Mouse (Mus musculus) C2C12 (cell line): ENCODE measurements around the gene Csnk1g1. TPM values are rescaled to one million over a fixed set of nuclear protein-coding genes. Genes with fewer than 3 reads are reported as not detected.

Experiments used
- H3K27me3 ChIP-seq: one replicate; pipeline ENCODE4 v1.6.1; 2011; ENCODE audit not compliant: control insufficient read depth, insufficient read depth, insufficient read length
- H3K36me3 ChIP-seq: one replicate; pipeline ENCODE4 v1.6.1; 2011; ENCODE audit not compliant: control insufficient read depth, insufficient read depth
- H3K4me3 ChIP-seq: one replicate; pipeline ENCODE4 v1.5.1; 2011; ENCODE audit warnings: mild to moderate bottlenecking, control low read depth; ENCODE audit not compliant: poor library complexity, insufficient read depth, severe bottlenecking
- H3K79me2 ChIP-seq: one replicate; pipeline ENCODE4 v1.6.1; 2011; ENCODE audit not compliant: control insufficient read depth, insufficient read depth
- H3K79me3 ChIP-seq: one replicate; pipeline ENCODE4 v1.6.1; 2011; ENCODE audit warnings: low read depth, control low read depth
- H3ac ChIP-seq: one replicate; pipeline ENCODE3; 2011; ENCODE audit warnings: low read depth; ENCODE audit not compliant: control insufficient read depth, insufficient read length
- CEBPB ChIP-seq: IDR thresholded peaks from one replicate; pipeline ENCODE4 v1.6.1; 2011; ENCODE audit warnings: low read depth, mild to moderate bottlenecking, control low read depth, moderate library complexity
- CTCF ChIP-seq: IDR thresholded peaks from one replicate; pipeline ENCODE4 v1.5.1; 2011; ENCODE audit not compliant: control insufficient read depth, insufficient read depth, insufficient read length
- FOSL1 ChIP-seq: IDR thresholded peaks from one replicate; pipeline ENCODE4 v1.8.0; 2011; ENCODE audit warnings: mild to moderate bottlenecking, low read length; ENCODE audit not compliant: poor library complexity, insufficient read depth, severe bottlenecking
- MAX ChIP-seq: IDR thresholded peaks from one replicate; pipeline ENCODE4 v1.6.1; 2011; ENCODE audit warnings: mild to moderate bottlenecking, control low read depth
- MYOD1 ChIP-seq: IDR thresholded peaks from one replicate; pipeline ENCODE4 v1.6.1; 2011; ENCODE audit warnings: low read depth; ENCODE audit not compliant: control insufficient read depth, insufficient read length
- MYOG ChIP-seq: IDR thresholded peaks from one replicate; pipeline ENCODE4 v1.6.1; 2011; ENCODE audit not compliant: control insufficient read depth, insufficient read length; ENCODE audit errors: extremely low read depth
- USF1 ChIP-seq: IDR thresholded peaks from one replicate; pipeline ENCODE4 v1.6.1; 2011; ENCODE audit warnings: low read depth, mild to moderate bottlenecking, control low read depth, moderate library complexity
- polyA plus RNA-seq: library from polyadenylated mRNA; unstranded; fragments of >200 nt; fragmentation: generic; extraction: Trizol; gene quantifications from one replicate; pipeline ENCODE4 v1.2.1, GENCODE M21; 2012; ENCODE audit warnings: missing spikeins

Gene Csnk1g1
- polyA plus RNA-seq, 1 experiment = 6.8 TPM

GRCm38 (mm10) chr9:65896977-65897376, 11.7 kb upstream of the Csnk1g1 start:
- Histone ChIP-seq H3K4me3 (no peak overlapping the region), H3K79me3 (peaks cover 11% of the 10 kb centered on the region), H3K36me3 (peaks cover 76% of the 10 kb centered on the region), H3K27me3 (no peaks in the 10 kb centered on the region), H3ac (no peak overlapping the region), H3K79me2 (peaks cover 42% of the 10 kb centered on the region)
- TF ChIP-seq FOSL1 (no peak), CTCF (no peak), MYOG (no peak)

GRCm38 (mm10) chr9:65902879-65903278, 5.8 kb upstream of the Csnk1g1 start:
- Histone ChIP-seq H3K27me3 (no peaks in the 10 kb centered on the region), H3K79me2 (peaks cover 2% of the 10 kb centered on the region), H3K36me3 (peaks cover 52% of the 10 kb centered on the region), H3K79me3 (peaks cover 3% of the 10 kb centered on the region), H3K4me3 (no peak overlapping the region), H3ac (no peak overlapping the region)
- TF ChIP-seq MAX (no peak), CTCF (no peak), MYOG (no peak), MYOD1 (no peak)

GRCm38 (mm10) chr9:65903419-65903818, 5.3 kb upstream of the Csnk1g1 start:
- Histone ChIP-seq H3K27me3 (no peaks in the 10 kb centered on the region), H3K4me3 (no peak overlapping the region), H3K79me3 (peaks cover 3% of the 10 kb centered on the region), H3ac (no peak overlapping the region), H3K36me3 (peaks cover 47% of the 10 kb centered on the region), H3K79me2 (no peaks in the 10 kb centered on the region)
- TF ChIP-seq CTCF (no peak), MAX (no peak), MYOD1 (no peak), CEBPB (no peak), MYOG (no peak), FOSL1 (no peak), USF1 (no peak)

- peaks cover 12% of the 10 kb centered on the region for H3K36me3 ChIP-seq
- H3K79me3 ChIP-seq = peaks cover 45% of the 10 kb centered on the region
- H3K4me3 ChIP-seq = peak overlapping the region; percentile 63
- peaks cover 55% of the 10 kb centered on the region for H3K79me2 ChIP-seq
- peak; percentile 10 for TF ChIP-seq CTCF
- no peak for TF ChIP-seq MYOG
- H3ac ChIP-seq = peak overlapping the region; percentile 62
- H3K27me3 ChIP-seq = no peaks in the 10 kb centered on the region
Observed at GRCm38 (mm10) chr9:65909301-65909801, 627 bp downstream of the Csnk1g1 start.

DNA sequence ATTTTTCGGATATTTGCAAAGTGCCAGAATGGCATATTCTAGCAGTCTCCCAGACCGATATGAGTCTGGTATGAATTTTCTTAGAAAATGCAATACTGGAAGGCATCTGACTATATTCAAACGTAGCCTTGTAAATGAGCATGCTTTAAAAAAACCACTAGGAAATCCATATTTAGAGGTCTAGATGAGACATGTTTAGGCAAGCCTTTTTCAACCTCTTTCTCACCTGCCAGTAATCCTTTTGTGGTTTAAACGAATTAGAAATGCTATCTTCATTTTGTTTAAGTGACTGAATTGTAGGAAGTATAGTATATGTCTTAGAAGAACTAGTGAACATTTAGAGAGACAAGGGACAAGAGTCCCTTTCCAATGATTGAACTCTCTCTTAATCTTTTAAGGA, 1.1 kb downstream of the Csnk1g1 start:
- Histone ChIP-seq H3K79me2 (peaks cover 59% of the 10 kb centered on the region), H3K79me3 (peaks cover 49% of the 10 kb centered on the region), H3K4me3 (peak overlapping the region; percentile 63), H3K36me3 (peaks cover 10% of the 10 kb centered on the region), H3ac (peak overlapping the region; percentile 62), H3K27me3 (no peaks in the 10 kb centered on the region)
- no peak for TF ChIP-seq FOSL1

GRCm38 (mm10) chr9:65913976-65914375, 5.3 kb downstream of the Csnk1g1 start:
- Histone ChIP-seq H3K79me2 (peaks cover 99% of the 10 kb centered on the region), H3K27me3 (no peaks in the 10 kb centered on the region), H3K79me3 (peaks cover 74% of the 10 kb centered on the region), H3K4me3 (no peak overlapping the region), H3ac (no peak overlapping the region), H3K36me3 (no peaks in the 10 kb centered on the region)
- TF ChIP-seq CTCF (no peak), FOSL1 (no peak), USF1 (no peak), MYOD1 (no peak), CEBPB (no peak), MAX (no peak), MYOG (no peak)
